ENCODE assay signal across 8 mouse cellular contexts in the genomic region with DNA sequence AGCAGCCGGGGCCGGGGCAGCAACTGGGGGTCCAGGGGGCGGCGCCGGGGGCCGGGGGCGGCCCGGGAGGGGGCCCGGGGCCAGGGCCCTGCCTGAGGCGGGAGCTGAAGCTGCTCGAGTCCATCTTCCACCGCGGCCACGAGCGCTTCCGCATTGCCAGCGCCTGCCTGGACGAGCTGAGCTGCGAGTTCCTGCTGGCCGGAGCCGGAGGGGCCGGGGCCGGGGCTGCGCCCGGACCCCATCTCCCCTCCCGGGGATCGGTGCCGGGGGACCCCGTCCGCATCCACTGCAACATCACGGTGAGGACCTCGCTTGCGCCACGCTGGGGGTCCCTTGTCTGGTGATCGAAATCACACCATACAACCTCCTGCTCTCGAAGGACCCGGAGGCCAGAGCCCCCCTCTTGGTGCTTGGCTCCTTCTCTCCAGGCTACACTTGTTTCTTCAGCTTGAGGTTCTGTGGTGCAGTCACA. TPM values are rescaled to one million over a fixed set of nuclear protein-coding genes. Genes with fewer than 3 reads are reported as not detected.
DNase-seq lines count a peak whose midpoint lies in the region; ATAC-seq and TF ChIP-seq lines count a peak whose summit lies in the region.

No protein-coding gene starts in this region.

- 1% methylated on average over 34 of the region's 37 CpGs for WGBS in embryonic facial prominence, embryonic 12.5 days
- WGBS in heart, postnatal 0 days: 3% methylated on average over 20 of the region's 37 CpGs
- under 1% methylated on average over 27 of the region's 37 CpGs for WGBS in midbrain, embryonic 10.5 days

- H3K27me3 ChIP-seq in embryonic facial prominence, embryonic 12.5 days: no peaks in the 10 kb centered on the region
- no peaks in the 10 kb centered on the region for H3K27me3 ChIP-seq in heart, postnatal 0 days (ENCODE audit: control insufficient read depth, insufficient read depth, low read length)
- H3K27me3 ChIP-seq in midbrain, embryonic 10.5 days (ENCODE audit: low read depth, poor library complexity, severe bottlenecking): no peaks in the 10 kb centered on the region
- no peaks in the 10 kb centered on the region for H3K27me3 ChIP-seq in testis, adult 2 months (ENCODE audit: control insufficient read depth, insufficient read depth, low read length)

- ATAC-seq in embryonic facial prominence, embryonic 12.5 days (ENCODE audit: insufficient number of reproducible peaks, insufficient read depth, low FRiP score, low TSS enrichment): peak; percentile 12; the same call in 1 of the 2 replicates
- ATAC-seq in heart, postnatal 0 days (ENCODE audit: insufficient read depth, low read depth): peak; percentile 24

- peak overlapping the region; percentile 78 for H3K4me3 ChIP-seq in layer of hippocampus, adult 2 months
- peak overlapping the region; percentile 96 for H3K4me3 ChIP-seq in embryonic facial prominence, embryonic 12.5 days
- peak overlapping the region; percentile 89 for H3K4me3 ChIP-seq in heart, postnatal 0 days (ENCODE audit: low read depth, low read length)
- peak overlapping the region; percentile 99 for H3K4me3 ChIP-seq in midbrain, embryonic 10.5 days
- peak overlapping the region; percentile 94 for H3K4me3 ChIP-seq in testis, adult 2 months (ENCODE audit: control insufficient read depth, low read depth, low read length)

- H3K36me3 ChIP-seq in embryonic facial prominence, embryonic 12.5 days: peaks cover 29% of the 10 kb centered on the region
- H3K36me3 ChIP-seq in heart, postnatal 0 days (replicated peaks; ENCODE audit: control insufficient read depth, insufficient read depth, low read length): peaks cover 34% of the 10 kb centered on the region
- peaks cover 38% of the 10 kb centered on the region for H3K36me3 ChIP-seq in midbrain, embryonic 10.5 days
- peaks cover 3% of the 10 kb centered on the region for H3K36me3 ChIP-seq in testis, adult 2 months (ENCODE audit: control insufficient read depth, insufficient read depth, low read length)

- no peaks in the 10 kb centered on the region for H3K9me3 ChIP-seq in embryonic facial prominence, embryonic 12.5 days
- no peaks in the 10 kb centered on the region for H3K9me3 ChIP-seq in heart, postnatal 0 days (replicated peaks; ENCODE audit: control insufficient read depth, low read length)
- H3K9me3 ChIP-seq in midbrain, embryonic 10.5 days (replicated peaks): no peaks in the 10 kb centered on the region

- TF ChIP-seq EP300 in heart, postnatal 0 days (IDR thresholded peaks at IDR 0.05; ENCODE audit: low read depth): no peak

- peaks cover 27% of the 10 kb centered on the region for H3K4me1 ChIP-seq in embryonic facial prominence, embryonic 12.5 days
- H3K4me1 ChIP-seq in heart, postnatal 0 days (ENCODE audit: control insufficient read depth, insufficient read depth): peaks cover 23% of the 10 kb centered on the region
- H3K4me1 ChIP-seq in midbrain, embryonic 10.5 days: peaks cover 49% of the 10 kb centered on the region
- H3K4me1 ChIP-seq in testis, adult 2 months (ENCODE audit: control insufficient read depth, insufficient read depth, low read length): peaks cover 4% of the 10 kb centered on the region

- peak overlapping the region; percentile 95 for H3K27ac ChIP-seq in layer of hippocampus, adult 2 months
- peak overlapping the region; percentile 97 for H3K27ac ChIP-seq in embryonic facial prominence, embryonic 12.5 days
- peak overlapping the region; percentile 95 for H3K27ac ChIP-seq in heart, postnatal 0 days (ENCODE audit: low read depth)
- H3K27ac ChIP-seq in midbrain, embryonic 10.5 days (replicated peaks): peak overlapping the region; percentile 98
- H3K27ac ChIP-seq in testis, adult 2 months (ENCODE audit: control insufficient read depth, insufficient read depth, low read depth, low read length): peak overlapping the region; percentile 67; the same call in 1 of the 2 replicates

- TF ChIP-seq POLR2A in testis, adult 2 months (IDR thresholded peaks at IDR 0.05; ENCODE audit: control insufficient read depth, low read depth, low read length): no peak

- H3K9ac ChIP-seq in embryonic facial prominence, embryonic 12.5 days: peak overlapping the region; percentile 99
- peak overlapping the region; percentile 96 for H3K9ac ChIP-seq in heart, postnatal 0 days (replicated peaks; ENCODE audit: low read depth, low read length)

- DNase-seq in layer of hippocampus, adult 2 months (ENCODE audit: low spot score in 2 of 2): no peak
- no peak for DNase-seq in layer of hippocampus, adult 9-11 months
- DNase-seq in R1 (ENCODE audit: low read depth, low spot score): peak; percentile 18
- no peak for DNase-seq in heart, postnatal 0 days (ENCODE audit: low spot score)
- peak; percentile 61 to 76 for DNase-seq in kidney, postnatal 4 days
- no peak for DNase-seq in midbrain, embryonic 10.5 days (ENCODE audit: low spot score)

- peak overlapping the region; percentile 85 for H3K4me2 ChIP-seq in embryonic facial prominence, embryonic 12.5 days (replicated peaks)
- H3K4me2 ChIP-seq in heart, postnatal 0 days (ENCODE audit: low read depth, low read length): peak overlapping the region; percentile 92

- no peak for TF ChIP-seq CTCF in layer of hippocampus, adult 2 months (conservative IDR thresholded peaks at IDR 0.05)
- TF ChIP-seq CTCF in heart, postnatal 0 days (IDR thresholded peaks at IDR 0.05; ENCODE audit: low read depth): no peak
- TF ChIP-seq CTCF in testis, adult 2 months (IDR thresholded peaks at IDR 0.05; ENCODE audit: control insufficient read depth, insufficient read depth, insufficient replicate concordance, low read depth, low read length): no peak

RNA-seq across cellular contexts. Expression of a gene that starts 0.4 kb away (rescaled TPM):
- 10 to 100 TPM; 95.0 to 98.4 TPM for total RNA-seq in layer of hippocampus, adult 2 months (2021)
- 17.5 and 18.0 TPM in 2 replicates for polyA plus RNA-seq in embryonic facial prominence, embryonic 12.5 days (2016; fragmentation: Nextera tagmentation; extraction: Ambion mirVana)
- 36.7 and 80.1 TPM in 2 replicates for total RNA-seq in heart, postnatal 0 days (2014; rRNA removed; ENCODE audit: low replicate concordance)
- 4.7 and 5.5 TPM in 2 replicates for polyA plus RNA-seq in heart, postnatal 0 days (2015; fragmentation: Nextera tagmentation; extraction: Ambion mirVana)
- polyA plus RNA-seq in midbrain, embryonic 10.5 days (2016; fragmentation: Nextera tagmentation; extraction: Ambion mirVana): 12.5 and 12.9 TPM in 2 replicates
- 19.7 and 20.5 TPM in 2 replicates for polyA plus RNA-seq in testis, adult 2 months (2012; rRNA removed)

RNA-seq across cellular contexts. Expression of a gene that starts 9.3 kb away (rescaled TPM):
- total RNA-seq in layer of hippocampus, adult 2 months (2021): 10 to 100 TPM; 29.6 to 30.9 TPM
- polyA plus RNA-seq in embryonic facial prominence, embryonic 12.5 days (2016; fragmentation: Nextera tagmentation; extraction: Ambion mirVana): 3.2 and 4.3 TPM in 2 replicates
- 0.11 and 0.15 TPM in 2 replicates for total RNA-seq in heart, postnatal 0 days (2014; rRNA removed; ENCODE audit: low replicate concordance)
- polyA plus RNA-seq in heart, postnatal 0 days (2015; fragmentation: Nextera tagmentation; extraction: Ambion mirVana): 0.11 and 0.20 TPM in 2 replicates
- polyA plus RNA-seq in midbrain, embryonic 10.5 days (2016; fragmentation: Nextera tagmentation; extraction: Ambion mirVana): 5.9 and 11.3 TPM in 2 replicates
- polyA plus RNA-seq in testis, adult 2 months (2012; rRNA removed): 4.2 and 4.5 TPM in 2 replicates

RNA-seq across cellular contexts. Expression of a gene that starts 57.4 kb away (rescaled TPM):
- total RNA-seq in layer of hippocampus, adult 2 months (2021): 1 to 10 TPM; 2.8 to 3.1 TPM
- 4.8 and 5.0 TPM in 2 replicates for polyA plus RNA-seq in embryonic facial prominence, embryonic 12.5 days (2016; fragmentation: Nextera tagmentation; extraction: Ambion mirVana)
- total RNA-seq in heart, postnatal 0 days (2014; rRNA removed; ENCODE audit: low replicate concordance): 11.9 and 14.1 TPM in 2 replicates
- polyA plus RNA-seq in heart, postnatal 0 days (2015; fragmentation: Nextera tagmentation; extraction: Ambion mirVana): 4.0 and 4.6 TPM in 2 replicates
- 2.0 and 2.1 TPM in 2 replicates for polyA plus RNA-seq in midbrain, embryonic 10.5 days (2016; fragmentation: Nextera tagmentation; extraction: Ambion mirVana)
- polyA plus RNA-seq in testis, adult 2 months (2012; rRNA removed): 0.12 and 0.24 TPM in 2 replicates

RNA-seq across cellular contexts. Expression of a gene that starts 59.0 kb away (rescaled TPM):
- 100 to 1,000 TPM; 122 to 133 TPM for total RNA-seq in layer of hippocampus, adult 2 months (2021)
- 15.0 and 15.1 TPM in 2 replicates for polyA plus RNA-seq in embryonic facial prominence, embryonic 12.5 days (2016; fragmentation: Nextera tagmentation; extraction: Ambion mirVana)
- total RNA-seq in heart, postnatal 0 days (2014; rRNA removed; ENCODE audit: low replicate concordance): 19.2 and 36.7 TPM in 2 replicates
- 3.8 and 4.4 TPM in 2 replicates for polyA plus RNA-seq in heart, postnatal 0 days (2015; fragmentation: Nextera tagmentation; extraction: Ambion mirVana)
- polyA plus RNA-seq in midbrain, embryonic 10.5 days (2016; fragmentation: Nextera tagmentation; extraction: Ambion mirVana): 13.6 and 16.4 TPM in 2 replicates
- polyA plus RNA-seq in testis, adult 2 months (2012; rRNA removed): 6.2 TPM in 2 replicates

Comparison
In these comparisons a context has a peak if more than half of its experiments do, and no peak if none do; other contexts are left out.
1. DNase-seq: peak in R1 (single experiment) and kidney, postnatal 4 days (2 of 2); none in layer of hippocampus, adult 2 months (0 of 2), layer of hippocampus, adult 9-11 months (single experiment), heart, postnatal 0 days (single experiment) and midbrain, embryonic 10.5 days (single experiment).
2. Peak in every context shown above with its lines, with median percentiles within 50 percentile points of each other: H3K27ac ChIP-seq and H3K4me3 ChIP-seq.